Mouse (Mus musculus) lung, embryonic 14.5 days (tissue): Measurements from ENCODE around the gene Ier3. TPM values are rescaled to one million over a fixed set of nuclear protein-coding genes. Genes with fewer than 3 reads are reported as not detected.
"Not testable (repeated sequence)": the region's sequence is repeated elsewhere in the genome, so short reads cannot be mapped to it uniquely, and the experiment has no call there.

Experiments
- ATAC-seq: fragments of 200-750 bp; cut with Nextera tagmentation; 2 replicates; pipeline ENCODE4 v1.8.0; 2017; ENCODE audit warnings: mild to moderate bottlenecking, moderate TSS enrichment, moderate library complexity; ENCODE audit not compliant: insufficient read depth
- DNase-seq: peaks from one replicate; pipeline ENCODE4 v3.0.0-alpha.2; 2015
- H3K27ac ChIP-seq: fragments of 300-500 bp; sonication (generic); 2 replicates; pipeline ENCODE4 v1.5.1; 2014; ENCODE audit warnings: low read depth, mild to moderate bottlenecking, moderate library complexity
- H3K27me3 ChIP-seq: fragments of 300-500 bp; sonication (generic); 2 replicates; pipeline ENCODE4 v1.6.1; 2014; ENCODE audit warnings: low read length, control low read depth; ENCODE audit not compliant: insufficient read depth
- H3K36me3 ChIP-seq: fragments of 300-500 bp; sonication (generic); 2 replicates; pipeline ENCODE4 v1.6.1; 2014; ENCODE audit warnings: control low read depth; ENCODE audit not compliant: insufficient read depth
- H3K4me1 ChIP-seq: fragments of 300-500 bp; sonication (generic); 2 replicates; pipeline ENCODE4 v1.6.1; 2014; ENCODE audit warnings: antibody characterized with exemption, control low read depth; ENCODE audit not compliant: insufficient read depth
- H3K4me2 ChIP-seq: fragments of 300-500 bp; sonication (generic); 2 replicates; pipeline ENCODE4 v1.6.1; 2014; ENCODE audit warnings: mild to moderate bottlenecking
- H3K4me3 ChIP-seq: fragments of 300-500 bp; sonication (generic); 2 replicates; pipeline ENCODE4 v1.5.1; 2014; ENCODE audit warnings: low read depth, low read length
- H3K9ac ChIP-seq: fragments of 300-500 bp; sonication (generic); 2 replicates; pipeline ENCODE4 v1.6.1; 2014
- H3K9me3 ChIP-seq: fragments of 300-500 bp; sonication (generic); 2 replicates; pipeline ENCODE4 v1.6.1; 2016; ENCODE audit warnings: low read depth, low read length, control low read depth
- CTCF ChIP-seq: IDR thresholded peaks from 2 replicates; pipeline ENCODE4 v1.5.1; 2016; ENCODE audit warnings: antibody characterized with exemption, low read depth
- WGBS: fragments of 180-500 bp; shearing (Covaris S2); extraction: QIAGEN DNeasy Blood & Tissue Kit; methylation state at CpG from one replicate; pipeline ENCODE4 v1.1.7; 2014; 5-methylcytosine and 5-hydroxymethylcytosine counted together
- polyA plus RNA-seq: library from polyadenylated mRNA; unstranded; fragments of >200 nt; fragmentation: Nextera tagmentation; extraction: Ambion mirVana; gene quantifications from 2 replicates; pipeline ENCODE4 v1.2.1, GENCODE M21; 2014

Gene Ier3
- polyA plus RNA-seq, 1 experiment from 2014 or later: 5.0 TPM

GRCm38 (mm10) chr17:35835424-35836140 lies 14.1 kb downstream of the Ier3 start:
- DNase-seq (no peak), ATAC-seq (no peak)
- H3K4me3 ChIP-seq: peak overlapping the region; percentile 92
- H3K4me2 ChIP-seq: peak overlapping the region; percentile 92
- 0 out of 2 replicates have a peak overlapping the region, but pooled peaks have one; percentile 26 for H3K27ac ChIP-seq
- H3K9me3 ChIP-seq: no peaks in the 10 kb centered on the region
- H3K36me3 ChIP-seq: peaks cover 63% of the 10 kb centered on the region
- WGBS: 57% methylated on average over 26 of the region's 26 CpGs
- TF ChIP-seq CTCF: no peak
- peak overlapping the region; percentile 99 for H3K9ac ChIP-seq
- H3K4me1 ChIP-seq: no peaks in the 10 kb centered on the region; the same call in 1 of the 2 replicates
- no peaks in the 10 kb centered on the region for H3K27me3 ChIP-seq

- peak overlapping the region; percentile 92 for H3K4me3 ChIP-seq
- H3K4me2 ChIP-seq: peak overlapping the region; percentile 92
- DNase-seq (peak; percentile 97), ATAC-seq (no peak)
- no peaks in the 10 kb centered on the region for H3K9me3 ChIP-seq
- no peaks in the 10 kb centered on the region for H3K27me3 ChIP-seq
- TF ChIP-seq CTCF: peak; percentile 82
- peak overlapping the region; percentile 99 for H3K9ac ChIP-seq
- H3K4me1 ChIP-seq: no peaks in the 10 kb centered on the region; the same call in 1 of the 2 replicates
- peak overlapping the region; percentile 99 for H3K27ac ChIP-seq
- peaks cover 56% of the 10 kb centered on the region for H3K36me3 ChIP-seq
- WGBS: 4% methylated on average over 24 of the region's 24 CpGs
These were observed 14.9 kb downstream of the Ier3 start for GRCm38 (mm10) chr17:35836178-35836965.

GRCm38 (mm10) chr17:35836991-35837422 lies 15.5 kb downstream of the Ier3 start:
- Histone ChIP-seq H3K27ac (peak overlapping the region; percentile 99), H3K36me3 (peaks cover 51% of the 10 kb centered on the region), H3K9me3 (no peaks in the 10 kb centered on the region), H3K27me3 (no peaks in the 10 kb centered on the region), H3K9ac (peak overlapping the region; percentile 99), H3K4me2 (peak overlapping the region; percentile 92), H3K4me3 (peak overlapping the region; percentile 92), H3K4me1 (no peaks in the 10 kb centered on the region; the same call in 1 of the 2 replicates)
- ATAC-seq (peak; percentile 19), DNase-seq (peak; percentile 97)
- no peak for TF ChIP-seq CTCF
- 0% methylated on average over 25 of the region's 25 CpGs for WGBS

- Histone ChIP-seq H3K4me1 (no peaks in the 10 kb centered on the region; the same call in 1 of the 2 replicates), H3K27me3 (no peaks in the 10 kb centered on the region), H3K4me3 (peak overlapping the region; percentile 92), H3K9me3 (no peaks in the 10 kb centered on the region), H3K4me2 (peak overlapping the region; percentile 92), H3K27ac (peak overlapping the region; percentile 99), H3K36me3 (peaks cover 46% of the 10 kb centered on the region), H3K9ac (peak overlapping the region; percentile 99)
- TF ChIP-seq CTCF: no peak
- WGBS: under 1% methylated on average over 18 of the region's 18 CpGs
- ATAC-seq (0 out of 2 replicates have a peak, but pooled peaks have one; percentile 4), DNase-seq (peak; percentile 72)
These were observed 16.0 kb downstream of the Ier3 start for GRCm38 (mm10) chr17:35837487-35837886.

GRCm38 (mm10) chr17:35838122-35838544 lies 16.6 kb downstream of the Ier3 start, which contains the start of gene Tubb5:
TSS of gene Tubb5 (minus strand) at chr17:35838306.
- Histone ChIP-seq H3K4me2 (peak within 1 kb of the TSS; percentile 92), H3K9ac (peak within 1 kb of the TSS; percentile 99), H3K4me3 (peak within 1 kb of the TSS; percentile 92), H3K27ac (peak within 1 kb of the TSS; percentile 99), H3K9me3 (no peaks in the 10 kb centered on the region), H3K36me3 (peaks cover 39% of the 10 kb centered on the region), H3K4me1 (peaks cover 4% of the 10 kb centered on the region), H3K27me3 (no peaks in the 10 kb centered on the region)
- no peak for TF ChIP-seq CTCF
- DNase-seq (peak; percentile 98), ATAC-seq (peak; percentile 77)
- WGBS: 1% methylated on average over 29 of the region's 29 CpGs

GRCm38 (mm10) chr17:35838570-35838969 lies 17.1 kb downstream of the Ier3 start:
- no peak for DNase-seq
- no peak for TF ChIP-seq CTCF
- ATAC-seq: 0 out of 2 replicates have a peak, but pooled peaks have one; percentile 9
- Histone ChIP-seq H3K9me3 (no peaks in the 10 kb centered on the region), H3K27ac (peak overlapping the region; percentile 85), H3K27me3 (no peaks in the 10 kb centered on the region), H3K36me3 (peaks cover 35% of the 10 kb centered on the region), H3K4me2 (peak overlapping the region; percentile 92), H3K4me3 (peak overlapping the region; percentile 92), H3K4me1 (peaks cover 4% of the 10 kb centered on the region), H3K9ac (peak overlapping the region; percentile 99)
- WGBS: under 1% methylated on average over 5 of the region's 5 CpGs

GRCm38 (mm10) chr17:35839002-35839401 lies 17.5 kb downstream of the Ier3 start:
- Histone ChIP-seq H3K27ac (peak overlapping the region; percentile 85), H3K4me3 (peak overlapping the region; percentile 92), H3K4me2 (peak overlapping the region; percentile 92), H3K9ac (peak overlapping the region; percentile 99), H3K36me3 (peaks cover 32% of the 10 kb centered on the region)
- not testable (repeated sequence) for ATAC-seq, H3K9me3 ChIP-seq, H3K4me1 ChIP-seq, H3K27me3 ChIP-seq
- peak; percentile 9 for DNase-seq
- WGBS: 41% methylated on average over 3 of the region's 3 CpGs
